Comparison of ENCODE assay signal across 21 mouse cellular contexts in the genomic region with DNA sequence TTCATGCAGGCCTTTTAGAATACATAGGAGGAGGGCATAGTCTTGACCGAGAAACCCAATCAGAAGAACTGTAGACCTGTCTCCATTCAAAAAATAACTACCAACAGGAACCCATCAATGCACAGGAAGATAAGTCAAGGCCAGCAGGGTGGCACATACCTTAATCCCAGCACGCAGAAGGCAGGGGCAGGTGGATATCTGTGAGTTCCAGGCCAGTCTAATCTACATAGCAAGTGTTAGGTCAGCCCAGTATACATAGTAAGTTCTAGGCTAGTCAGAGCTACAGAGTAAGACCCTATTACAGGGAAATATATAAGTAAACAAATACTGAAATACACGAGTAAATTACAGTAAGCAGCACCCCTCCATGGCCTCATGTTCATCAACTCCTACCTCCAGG. TPM values are rescaled to one million over a fixed set of nuclear protein-coding genes. Genes with fewer than 3 reads are reported as not detected.
A peak's percentile ranks its signal among the peaks of the same experiment; 100 is the strongest.
DNase-seq lines count a peak whose midpoint lies in the region; ATAC-seq and TF ChIP-seq lines count a peak whose summit lies in the region.
"Had no signal": no experiment of that assay in that cellular context is flagged by ENCODE, and none has a peak within 500 bp of the region (broad histone marks: within the 10 kb centered on the region; RNA-seq: fewer than 3 reads in every experiment).

No protein-coding gene starts in this region.

- WGBS in liver, embryonic 12.5 days (ENCODE audit: insufficient replicate concordance), result 74% methylated on average over 3 of the region's 3 CpGs
- 76% methylated on average over 3 of the region's 3 CpGs for WGBS in liver, postnatal 0 days (ENCODE audit: insufficient replicate concordance)
- 77% methylated on average over 3 of the region's 3 CpGs for WGBS in midbrain, embryonic 11.5 days
- 85% methylated on average over 3 of the region's 3 CpGs for WGBS in midbrain, embryonic 10.5 days

- peak; percentile 74 for DNase-seq in heart, adult 11 months
- DNase-seq in heart, postnatal 4 days, result no peak
- DNase-seq in liver, postnatal 0 days, result no peak
- DNase-seq in midbrain, embryonic 11.5 days (ENCODE audit: low spot score, missing footprints), result peak; percentile 26
- no peak for DNase-seq in midbrain, embryonic 10.5 days (ENCODE audit: low spot score)
- DNase-seq: adrenal gland, adult 2 months; adrenal gland, adult 8-10 months; adrenal gland, postnatal 10 days; adrenal gland, postnatal 14 days; adrenal gland, postnatal 25 days; adrenal gland, postnatal 36 days; B cell, adult 2 months; cerebellum, adult 11 months; cerebellum, adult 11-12 months; cerebellum, adult 18-20 months had no signal

- no peak overlapping the region for H3K9ac ChIP-seq in liver, embryonic 12.5 days
- no peak overlapping the region for H3K9ac ChIP-seq in liver, postnatal 0 days (replicated peaks)
- no peak overlapping the region for H3K9ac ChIP-seq in midbrain, embryonic 11.5 days (ENCODE audit: low read length)

- peaks cover 12% of the 10 kb centered on the region; the same call in 1 of the 2 replicates for H3K4me1 ChIP-seq in liver, embryonic 12.5 days
- peaks cover 7% of the 10 kb centered on the region; the same call in 1 of the 2 replicates for H3K4me1 ChIP-seq in liver, postnatal 0 days (ENCODE audit: insufficient read depth)
- no peaks in the 10 kb centered on the region for H3K4me1 ChIP-seq in midbrain, embryonic 11.5 days (ENCODE audit: control insufficient read depth, insufficient read depth, low read length)
- no peaks in the 10 kb centered on the region for H3K4me1 ChIP-seq in midbrain, embryonic 10.5 days

- no peaks in the 10 kb centered on the region; the same call in 1 of the 2 replicates for H3K9me3 ChIP-seq in liver, embryonic 12.5 days (replicated peaks)
- H3K9me3 ChIP-seq in liver, postnatal 0 days (ENCODE audit: low read length), result no peaks in the 10 kb centered on the region
- H3K9me3 ChIP-seq in midbrain, embryonic 11.5 days (ENCODE audit: control insufficient read depth, low read length), result no peaks in the 10 kb centered on the region
- H3K9me3 ChIP-seq in midbrain, embryonic 10.5 days (replicated peaks), result no peaks in the 10 kb centered on the region
- H3K9me3 ChIP-seq: G1E had no signal

- H3K4me2 ChIP-seq in liver, embryonic 12.5 days, result no peak overlapping the region
- H3K4me2 ChIP-seq in liver, postnatal 0 days (ENCODE audit: low read depth, low read length), result no peak overlapping the region
- no peak overlapping the region for H3K4me2 ChIP-seq in midbrain, embryonic 11.5 days

- no peak overlapping the region for H3K4me3 ChIP-seq in liver, embryonic 12.5 days
- no peak overlapping the region for H3K4me3 ChIP-seq in liver, postnatal 0 days (ENCODE audit: low read depth, low read length)
- no peak overlapping the region for H3K4me3 ChIP-seq in midbrain, embryonic 11.5 days (ENCODE audit: low read depth, low read length)
- no peak overlapping the region for H3K4me3 ChIP-seq in midbrain, embryonic 10.5 days

- no peaks in the 10 kb centered on the region for H3K27me3 ChIP-seq in liver, embryonic 12.5 days (replicated peaks)
- H3K27me3 ChIP-seq in liver, postnatal 0 days (ENCODE audit: insufficient read depth, low read length), result no peaks in the 10 kb centered on the region
- H3K27me3 ChIP-seq in midbrain, embryonic 11.5 days (ENCODE audit: control insufficient read depth, insufficient read depth, low read length), result no peaks in the 10 kb centered on the region
- no peaks in the 10 kb centered on the region for H3K27me3 ChIP-seq in midbrain, embryonic 10.5 days (ENCODE audit: low read depth, poor library complexity, severe bottlenecking)
- H3K27me3 ChIP-seq: CH12.LX, Patski had no signal

- peak; percentile 51; the same call in 1 of the 2 replicates for ATAC-seq in liver, embryonic 12.5 days
- no peak for ATAC-seq in liver, postnatal 0 days
- ATAC-seq in midbrain, embryonic 11.5 days (ENCODE audit: low FRiP score), result no peak
- ATAC-seq: activated CD4-positive, CD25-positive, alpha-beta regulatory T cell, adult 4 months; CD4-positive, CD25-positive, alpha-beta regulatory T cell, adult 4 months; Patski had no signal

- H3K27ac ChIP-seq in liver, embryonic 12.5 days, result no peak overlapping the region
- no peak overlapping the region for H3K27ac ChIP-seq in liver, postnatal 0 days (ENCODE audit: low read depth)
- no peak overlapping the region for H3K27ac ChIP-seq in midbrain, embryonic 11.5 days (ENCODE audit: low read depth, low read length)
- no peak overlapping the region for H3K27ac ChIP-seq in midbrain, embryonic 10.5 days (replicated peaks)

- H3K36me3 ChIP-seq in liver, embryonic 12.5 days, result peaks cover 48% of the 10 kb centered on the region
- no peaks in the 10 kb centered on the region for H3K36me3 ChIP-seq in liver, postnatal 0 days (replicated peaks; ENCODE audit: insufficient read depth, low read length)
- no peaks in the 10 kb centered on the region for H3K36me3 ChIP-seq in midbrain, embryonic 11.5 days (ENCODE audit: control insufficient read depth, insufficient read depth, low read length)
- H3K36me3 ChIP-seq in midbrain, embryonic 10.5 days, result no peaks in the 10 kb centered on the region

- no peak for TF ChIP-seq EP300 in liver, postnatal 0 days (IDR thresholded peaks at IDR 0.05; ENCODE audit: low read depth)

- no peak for TF ChIP-seq CTCF in liver, postnatal 0 days (IDR thresholded peaks at IDR 0.05; ENCODE audit: low read depth)

RNA-seq across cellular contexts. Expression of gene Rbp1, which starts 24.9 kb away (rescaled TPM):
- 10 to 100 TPM; 22.3 to 23.2 TPM for total RNA-seq in heart, postnatal 4 days (2021)
- 36.1 and 37.0 TPM in 2 replicates for polyA plus RNA-seq in liver, embryonic 12.5 days (2016; fragmentation: Nextera tagmentation; extraction: Ambion mirVana)
- 54.3 and 59.6 TPM in 2 replicates for polyA plus RNA-seq in liver, postnatal 0 days (2015; fragmentation: Nextera tagmentation; extraction: Ambion mirVana)
- polyA plus RNA-seq in midbrain, embryonic 11.5 days (2014; fragmentation: Nextera tagmentation; extraction: Ambion mirVana), result 26.0 and 27.5 TPM in 2 replicates
- 25.5 and 29.8 TPM in 2 replicates for polyA plus RNA-seq in midbrain, embryonic 10.5 days (2016; fragmentation: Nextera tagmentation; extraction: Ambion mirVana)
- polyA plus RNA-seq: G1E had no signal

Comparison
In these comparisons a context has a peak if more than half of its experiments do, and no peak if none do; other contexts are left out.
1. DNase-seq: peak in heart, adult 11 months (single experiment) and midbrain, embryonic 11.5 days (single experiment); none in heart, postnatal 4 days (single experiment), liver, postnatal 0 days (single experiment) and midbrain, embryonic 10.5 days (single experiment).